Mouse (Mus musculus): ENCODE results near the gene A730061H03Rik.

DNA sequence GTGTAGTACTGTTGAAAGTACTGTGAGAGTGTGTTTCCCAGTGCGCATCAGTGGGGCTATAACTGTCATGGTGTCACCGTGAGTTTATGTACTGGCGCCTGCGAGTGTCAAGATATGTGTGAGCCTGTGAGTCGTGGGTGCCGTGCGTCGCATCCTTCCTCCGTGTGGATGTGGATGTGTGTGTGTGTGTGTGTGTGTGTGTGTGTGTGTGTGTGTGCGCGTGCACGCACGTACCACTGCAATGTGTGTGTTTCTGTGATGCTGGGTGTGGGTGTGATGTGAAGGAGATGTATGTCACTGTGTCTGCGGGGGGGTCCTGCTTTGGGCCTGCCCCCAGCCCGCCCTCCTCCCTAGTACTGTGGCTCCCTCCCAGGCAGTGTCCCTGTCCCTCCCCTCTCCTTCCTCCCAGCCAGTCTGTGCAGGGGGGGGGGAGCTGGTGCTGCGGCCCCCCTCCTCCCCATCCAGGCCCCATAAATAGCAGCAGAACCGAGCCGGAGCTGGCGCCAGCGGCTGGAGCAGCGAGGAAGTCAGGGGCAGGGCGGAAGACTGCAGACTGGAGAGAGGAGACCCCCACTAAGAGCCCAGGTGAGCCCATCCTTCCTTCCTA, 50.0 kb downstream of the A730061H03Rik start, which contains the start of gene Cpne6:
- TF ChIP-seq CTCF (IDR thresholded peaks at IDR 0.05) (no peak), EP300 (IDR thresholded peaks at IDR 0.05) (no peak)

All from lung, postnatal 0 days (tissue).